Mouse (Mus musculus): ENCODE measurements at regions not wholly inside any gene's neighbourhood (a gene's known extent, or its start where the extent isn't known, plus 50 kb on each side); places are given as distances from the start of the nearest gene placed in this dataset.

DNA sequence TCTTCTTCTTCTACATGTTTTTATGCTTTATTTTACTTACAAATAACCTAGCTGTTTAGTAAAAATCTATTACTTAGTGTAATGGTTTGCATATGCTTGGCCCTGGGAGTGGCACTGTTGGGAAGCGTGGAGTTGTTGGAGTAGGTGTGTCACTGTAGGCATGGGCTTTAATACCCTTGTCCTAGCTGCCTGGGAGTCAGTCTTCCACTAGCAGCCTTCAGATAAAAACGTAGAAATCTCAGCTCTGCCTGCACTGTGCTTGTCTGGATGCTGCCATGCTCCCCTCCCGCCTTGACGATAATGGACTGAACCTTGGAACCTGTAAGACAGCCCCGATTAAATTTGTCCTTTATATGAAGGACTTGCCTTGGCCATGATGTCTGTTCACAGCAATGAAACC lies 60.4 kb upstream of the Jade1 start:
- TF ChIP-seq MYOG (IDR thresholded peaks at IDR 0.05; ENCODE audit: control insufficient read depth, extremely low read depth, insufficient read length) (no peak), CTCF (IDR thresholded peaks at IDR 0.05; ENCODE audit: control insufficient read depth, insufficient read depth, insufficient read length) (no peak)

All from C2C12 (cell line).